Mouse (Mus musculus): ENCODE results near the gene Sohlh2. TPM values are rescaled to one million over a fixed set of nuclear protein-coding genes. Genes with fewer than 3 reads are reported as not detected.
A peak's percentile ranks its signal among the peaks of the same experiment; 100 is the strongest.

The Sohlh2 gene
- total and polyA plus RNA-seq, 2 experiments from 2014 or later: not detected

DNA sequence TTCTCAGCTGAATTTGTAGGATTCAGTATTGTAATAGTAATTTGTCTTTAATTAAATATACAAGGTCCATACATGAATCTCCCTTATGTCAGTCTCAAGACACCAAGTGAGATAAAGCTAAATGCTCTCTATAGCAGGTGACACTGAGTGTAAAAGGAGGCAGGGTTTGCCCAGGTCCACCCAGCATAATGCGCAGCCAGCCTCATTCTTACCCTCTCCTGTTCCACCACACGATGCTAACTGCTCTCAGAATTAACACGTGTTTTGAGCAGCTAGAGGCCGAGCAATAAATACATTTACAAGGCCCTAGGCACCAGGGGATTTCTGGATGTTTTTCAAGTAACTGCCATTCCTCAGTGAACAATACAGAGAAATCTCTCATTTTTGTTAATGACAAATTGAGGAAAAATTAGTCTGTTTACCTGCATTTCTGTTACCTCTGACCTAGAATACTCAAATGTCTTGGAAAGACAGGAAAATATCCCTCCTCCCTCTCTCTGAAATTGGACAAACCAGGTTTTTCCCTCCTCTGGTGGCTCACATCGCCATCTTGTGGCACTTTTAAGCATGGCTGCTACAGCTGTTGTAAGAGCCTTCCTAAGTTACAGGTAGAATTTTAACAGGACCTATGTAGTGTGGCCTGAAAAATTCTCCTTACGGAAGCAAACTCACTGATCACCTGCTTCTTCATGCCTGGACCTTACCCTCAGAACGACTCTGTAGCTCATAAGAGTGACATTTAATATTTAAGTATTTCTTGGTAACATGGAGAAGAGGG is 30.0 kb upstream of the Sohlh2 start:
- Histone ChIP-seq H3K27me3 (ENCODE audit: insufficient read depth, low read length) (no peaks in the 10 kb centered on the region), H3K4me3 (ENCODE audit: low read depth, low read length) (no peak overlapping the region), H3K36me3 (ENCODE audit: insufficient read depth) (no peaks in the 10 kb centered on the region), H3K9me3 (ENCODE audit: low read length) (no peaks in the 10 kb centered on the region), H3K9ac (no peak overlapping the region), H3K4me2 (ENCODE audit: low read depth) (no peak overlapping the region), H3K27ac (ENCODE audit: low read depth, low read length) (no peak overlapping the region), H3K4me1 (ENCODE audit: insufficient read depth) (no peaks in the 10 kb centered on the region)
- DNase-seq (peak; percentile 83), ATAC-seq (peak; percentile 70)
- peak; percentile 90 for TF ChIP-seq CTCF (IDR thresholded peaks at IDR 0.05; ENCODE audit: low read depth)
- WGBS: 41% methylated on average over 7 of the region's 7 CpGs

DNA sequence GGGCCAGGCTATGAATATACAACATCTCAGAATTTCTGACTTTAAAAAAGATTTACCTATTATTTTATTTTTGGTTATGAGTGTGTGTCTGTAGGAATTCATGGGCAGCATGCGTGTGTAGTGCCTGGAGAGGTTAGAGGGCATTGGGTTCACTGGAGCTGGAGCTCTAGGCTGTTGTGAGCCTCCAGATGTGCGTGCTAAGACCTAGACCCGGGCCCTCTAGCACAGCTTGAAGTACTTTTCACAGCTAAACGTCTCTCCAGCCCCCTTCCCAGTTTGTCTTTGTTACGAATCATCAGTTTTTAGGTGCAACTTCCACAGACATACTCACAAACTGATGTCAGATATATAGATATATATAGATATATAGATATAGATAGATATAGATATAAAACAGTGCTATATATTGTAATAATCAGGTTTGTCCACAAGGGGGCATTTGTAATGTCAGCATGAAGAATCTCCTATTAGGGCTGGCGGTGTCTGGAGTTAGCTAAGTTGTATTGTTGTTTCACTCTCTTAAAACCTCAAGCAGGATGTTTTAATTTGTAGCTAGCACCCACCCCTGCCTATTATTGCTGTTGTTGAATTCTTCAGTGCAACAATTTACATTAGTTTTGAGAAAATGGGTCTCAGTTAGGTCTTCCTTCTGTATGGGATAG is 29.0 kb upstream of the Sohlh2 start:
- Histone ChIP-seq H3K4me2 (ENCODE audit: low read depth) (no peak overlapping the region), H3K4me1 (ENCODE audit: insufficient read depth) (peaks cover 5% of the 10 kb centered on the region; the same call in 1 of the 2 replicates), H3K27ac (ENCODE audit: low read depth, low read length) (no peak overlapping the region), H3K27me3 (ENCODE audit: insufficient read depth, low read length) (no peaks in the 10 kb centered on the region), H3K4me3 (ENCODE audit: low read depth, low read length) (no peak overlapping the region), H3K9me3 (ENCODE audit: low read length) (no peaks in the 10 kb centered on the region), H3K9ac (no peak overlapping the region), H3K36me3 (ENCODE audit: insufficient read depth) (no peaks in the 10 kb centered on the region)
- DNase-seq: peak; percentile 61
- WGBS: 66% methylated on average over 6 of the region's 6 CpGs
- TF ChIP-seq CTCF (IDR thresholded peaks at IDR 0.05; ENCODE audit: low read depth): peak; percentile 60
- no peak for ATAC-seq

DNA sequence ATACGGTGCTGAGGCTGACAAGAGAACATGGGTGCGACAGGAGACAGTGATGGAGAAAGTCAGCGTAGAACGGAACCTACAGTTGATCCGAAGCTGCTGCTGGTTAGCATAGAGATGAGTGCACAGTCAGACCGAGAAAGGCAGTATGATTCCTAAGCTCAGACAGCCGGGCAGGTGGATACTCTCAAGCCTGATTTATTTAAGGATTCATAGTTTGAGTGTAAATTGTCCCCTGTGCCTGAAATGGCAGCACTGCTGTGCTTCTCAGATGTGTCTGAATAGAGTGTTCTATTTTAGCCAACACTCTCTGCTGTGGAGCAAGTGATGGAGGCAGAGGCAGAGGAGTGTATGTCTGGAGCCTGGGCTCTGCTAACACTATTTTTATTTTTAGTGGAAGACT is 27.7 kb upstream of the Sohlh2 start:
- Histone ChIP-seq H3K4me3 (ENCODE audit: low read depth, low read length) (no peak overlapping the region), H3K36me3 (ENCODE audit: insufficient read depth) (no peaks in the 10 kb centered on the region), H3K4me2 (ENCODE audit: low read depth) (no peak overlapping the region), H3K9me3 (ENCODE audit: low read length) (no peaks in the 10 kb centered on the region), H3K4me1 (ENCODE audit: insufficient read depth) (peaks cover 5% of the 10 kb centered on the region; the same call in 1 of the 2 replicates), H3K27me3 (ENCODE audit: insufficient read depth, low read length) (no peaks in the 10 kb centered on the region), H3K27ac (ENCODE audit: low read depth, low read length) (no peak overlapping the region), H3K9ac (no peak overlapping the region)
- ATAC-seq: no peak
- no peak for TF ChIP-seq CTCF (IDR thresholded peaks at IDR 0.05; ENCODE audit: low read depth)
- WGBS: 88% methylated on average over 7 of the region's 7 CpGs
- no peak for DNase-seq

DNA sequence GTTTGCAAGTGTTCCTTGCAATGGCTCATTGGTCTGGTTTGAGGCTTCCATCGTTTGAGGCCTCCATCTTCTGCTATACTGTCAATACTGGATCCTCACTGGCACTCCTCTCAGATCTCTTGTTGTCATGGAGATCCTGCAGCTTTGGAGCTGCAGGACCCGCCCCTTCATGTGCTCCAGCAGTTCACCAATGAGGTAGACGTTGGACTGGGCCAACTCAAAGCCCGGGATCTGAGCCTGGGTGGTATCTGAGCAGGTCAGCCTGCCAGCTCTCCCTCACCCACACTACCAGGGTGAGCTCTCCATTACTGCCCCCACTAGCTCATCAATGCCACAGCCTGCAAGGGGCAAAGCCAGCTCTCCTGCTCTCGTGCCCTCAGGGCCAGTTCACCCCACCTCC is 24.4 kb upstream of the Sohlh2 start:
- no peak overlapping the region for H3K9ac ChIP-seq
- no peak overlapping the region for H3K4me3 ChIP-seq (ENCODE audit: low read depth, low read length)
- H3K4me2 ChIP-seq (ENCODE audit: low read depth): no peak overlapping the region
- 32% methylated on average over 5 of the region's 5 CpGs for WGBS
- H3K27me3 ChIP-seq (ENCODE audit: insufficient read depth, low read length): no peaks in the 10 kb centered on the region
- H3K36me3 ChIP-seq (ENCODE audit: insufficient read depth): no peaks in the 10 kb centered on the region
- H3K27ac ChIP-seq (ENCODE audit: low read depth, low read length): no peak overlapping the region
- H3K4me1 ChIP-seq (ENCODE audit: insufficient read depth): peaks cover 5% of the 10 kb centered on the region; the same call in 1 of the 2 replicates
- no peaks in the 10 kb centered on the region for H3K9me3 ChIP-seq (ENCODE audit: low read length)
- ATAC-seq (peak; percentile 85), DNase-seq (peak; percentile 25)
- TF ChIP-seq CTCF (IDR thresholded peaks at IDR 0.05; ENCODE audit: low read depth): no peak

DNA sequence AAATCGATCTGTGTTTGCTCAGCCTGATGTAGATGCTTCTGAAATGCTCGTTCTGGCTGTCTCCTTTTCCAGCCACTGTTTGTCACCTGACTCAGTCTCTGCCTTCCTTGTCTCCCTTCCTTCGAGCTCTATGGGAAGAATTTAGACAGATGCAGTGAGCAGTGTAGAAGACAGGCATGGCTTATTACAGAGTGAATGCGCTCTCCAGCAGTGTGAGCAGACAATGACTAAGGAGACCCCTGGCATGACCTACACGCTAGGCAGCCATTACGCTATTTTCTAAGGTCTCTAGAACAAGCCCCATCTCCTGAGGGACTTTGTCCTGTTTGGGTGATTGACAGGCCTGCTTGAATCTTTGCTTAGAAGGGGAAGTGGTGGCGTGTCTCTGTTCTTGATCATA is 20.7 kb upstream of the Sohlh2 start:
- Histone ChIP-seq H3K4me3 (ENCODE audit: low read depth, low read length) (no peak overlapping the region), H3K36me3 (ENCODE audit: insufficient read depth) (no peaks in the 10 kb centered on the region), H3K27ac (ENCODE audit: low read depth, low read length) (no peak overlapping the region), H3K9ac (no peak overlapping the region), H3K4me1 (ENCODE audit: insufficient read depth) (peaks cover 5% of the 10 kb centered on the region; the same call in 1 of the 2 replicates), H3K9me3 (ENCODE audit: low read length) (no peaks in the 10 kb centered on the region), H3K27me3 (ENCODE audit: insufficient read depth, low read length) (no peaks in the 10 kb centered on the region), H3K4me2 (ENCODE audit: low read depth) (no peak overlapping the region)
- no peak for DNase-seq
- TF ChIP-seq CTCF (IDR thresholded peaks at IDR 0.05; ENCODE audit: low read depth): no peak
- 56% methylated on average over 7 of the region's 7 CpGs for WGBS
- 0 out of 2 replicates have a peak, but pooled peaks have one; percentile 16 for ATAC-seq

GRCm38 (mm10) chr3:55163510-55163909 is 18.3 kb upstream of the Sohlh2 start:
- WGBS: 53% methylated on average over 4 of the region's 4 CpGs
- no peaks in the 10 kb centered on the region for H3K4me1 ChIP-seq (ENCODE audit: insufficient read depth)
- no peaks in the 10 kb centered on the region for H3K27me3 ChIP-seq (ENCODE audit: insufficient read depth, low read length)
- H3K9me3 ChIP-seq (ENCODE audit: low read length): no peaks in the 10 kb centered on the region
- ATAC-seq (peak; percentile 32; the same call in 1 of the 2 replicates), DNase-seq (no peak)
- H3K9ac ChIP-seq: no peak overlapping the region
- no peak overlapping the region for H3K4me3 ChIP-seq (ENCODE audit: low read depth, low read length)
- no peak overlapping the region for H3K27ac ChIP-seq (ENCODE audit: low read depth, low read length)
- no peak for TF ChIP-seq CTCF (IDR thresholded peaks at IDR 0.05; ENCODE audit: low read depth)
- no peak overlapping the region for H3K4me2 ChIP-seq (ENCODE audit: low read depth)
- H3K36me3 ChIP-seq (ENCODE audit: insufficient read depth): no peaks in the 10 kb centered on the region

GRCm38 (mm10) chr3:55172478-55172877 is 9.3 kb upstream of the Sohlh2 start:
- H3K27me3 ChIP-seq (ENCODE audit: insufficient read depth, low read length): no peaks in the 10 kb centered on the region
- no peaks in the 10 kb centered on the region for H3K9me3 ChIP-seq (ENCODE audit: low read length)
- no peak overlapping the region for H3K27ac ChIP-seq (ENCODE audit: low read depth, low read length)
- H3K4me1 ChIP-seq (ENCODE audit: insufficient read depth): no peaks in the 10 kb centered on the region
- ATAC-seq: no peak
- TF ChIP-seq CTCF (IDR thresholded peaks at IDR 0.05; ENCODE audit: low read depth): 0 out of 2 replicates have a peak, but pooled peaks have one; percentile 5
- H3K9ac ChIP-seq: no peak overlapping the region
- no peak for DNase-seq
- no peaks in the 10 kb centered on the region for H3K36me3 ChIP-seq (ENCODE audit: insufficient read depth)
- whole genome bisulfite sequencing: 83% methylated on average over 3 of the region's 3 CpGs
- H3K4me2 ChIP-seq (ENCODE audit: low read depth): no peak overlapping the region
- H3K4me3 ChIP-seq (ENCODE audit: low read depth, low read length): no peak overlapping the region
